In the genomic region with DNA sequence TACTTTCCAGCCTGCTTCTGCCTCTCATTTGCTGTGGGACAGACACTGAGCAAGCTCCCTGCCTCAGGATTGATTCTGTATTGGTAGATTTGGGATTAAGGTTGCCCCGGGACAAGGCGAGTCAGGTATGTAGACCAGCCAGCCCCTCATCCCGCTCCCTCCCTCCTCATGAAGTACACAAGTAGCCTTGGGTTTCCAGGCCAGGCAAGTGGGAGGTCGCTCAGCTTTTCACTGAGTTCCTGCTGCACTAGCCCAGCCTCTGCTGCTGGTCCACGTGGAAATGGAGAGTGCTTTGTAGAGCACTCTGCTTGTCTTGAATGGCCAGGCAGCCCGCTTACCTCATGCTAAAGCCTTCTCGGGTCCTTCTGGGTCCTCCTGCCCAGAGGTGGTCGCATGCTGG, we compare ENCODE assay signal across 11 mouse cellular contexts. TPM values are rescaled to one million over a fixed set of nuclear protein-coding genes. Genes with fewer than 3 reads are reported as not detected.
A peak's percentile ranks its signal among the peaks of the same experiment; 100 is the strongest.
DNase-seq lines count a peak whose midpoint lies in the region; ATAC-seq and TF ChIP-seq lines count a peak whose summit lies in the region.
"Had no signal": no experiment of that assay in that cellular context is flagged by ENCODE, and none has a peak within 500 bp of the region (broad histone marks: within the 10 kb centered on the region; RNA-seq: fewer than 3 reads in every experiment).

No protein-coding gene starts in this region.

- in situ Hi-C loops in ES-E14 (cut with MboI; ENCODE audit: low sequenced_read_pairs in 2 of 2, unreplicated experiment in 2 of 2): no loop called here

- peak overlapping the region; percentile 70 for H3K27ac ChIP-seq in heart, embryonic 10.5 days
- H3K27ac ChIP-seq in kidney, embryonic 15.5 days: peak overlapping the region; percentile 63
- no peak overlapping the region for H3K27ac ChIP-seq in kidney, embryonic 14.5 days (ENCODE audit: low read depth, low read length)
- H3K27ac ChIP-seq in ES-E14 (ENCODE audit: insufficient read depth, low read depth, low read length, poor library complexity, severe bottlenecking): peak overlapping the region; percentile 77
- peak overlapping the region; percentile 34; the same call in 1 of the 2 replicates for H3K27ac ChIP-seq in liver, embryonic 13.5 days
- H3K27ac ChIP-seq: embryonic facial prominence, embryonic 15.5 days had no signal

- no peak for DNase-seq in heart, embryonic 10.5 days (ENCODE audit: low spot score)
- DNase-seq in heart, postnatal 4 days: no peak
- DNase-seq in ES-E14 (ENCODE audit: low read depth, low spot score): no peak
- no peak for DNase-seq in liver, embryonic 13.5 days
- DNase-seq in layer of hippocampus, postnatal 25 days (ENCODE audit: extremely low spot score in 1 of 2, low spot score in 1 of 2): no peak
- DNase-seq: cerebellum, adult 11 months; gastrocnemius, postnatal 36 days had no signal

- no peaks in the 10 kb centered on the region for H3K27me3 ChIP-seq in heart, embryonic 10.5 days (ENCODE audit: insufficient read depth, poor library complexity, severe bottlenecking)
- no peaks in the 10 kb centered on the region for H3K27me3 ChIP-seq in kidney, embryonic 15.5 days
- no peaks in the 10 kb centered on the region for H3K27me3 ChIP-seq in kidney, embryonic 14.5 days (ENCODE audit: control insufficient read depth, insufficient read depth, low read length)
- H3K27me3 ChIP-seq in liver, embryonic 13.5 days: no peaks in the 10 kb centered on the region
- H3K27me3 ChIP-seq: embryonic facial prominence, embryonic 15.5 days; megakaryocyte, embryonic 14.5 days had no signal

- 57% methylated on average over 8 of the region's 8 CpGs for WGBS in heart, embryonic 10.5 days
- 66% methylated on average over 8 of the region's 8 CpGs for WGBS in kidney, embryonic 15.5 days
- WGBS in kidney, embryonic 14.5 days: 68% methylated on average over 8 of the region's 8 CpGs
- WGBS in liver, embryonic 13.5 days (ENCODE audit: insufficient replicate concordance): 65% methylated on average over 8 of the region's 8 CpGs

- H3K36me3 ChIP-seq in heart, embryonic 10.5 days: peaks cover 12% of the 10 kb centered on the region
- peaks cover 13% of the 10 kb centered on the region for H3K36me3 ChIP-seq in kidney, embryonic 15.5 days
- peaks cover 10% of the 10 kb centered on the region for H3K36me3 ChIP-seq in kidney, embryonic 14.5 days (ENCODE audit: control insufficient read depth, insufficient read depth, low read length)
- peaks cover 10% of the 10 kb centered on the region for H3K36me3 ChIP-seq in ES-E14 (ENCODE audit: control insufficient read depth, insufficient read depth, low read length, poor library complexity, severe bottlenecking)
- H3K36me3 ChIP-seq in liver, embryonic 13.5 days: peaks cover 11% of the 10 kb centered on the region

- peaks cover 40% of the 10 kb centered on the region for H3K4me1 ChIP-seq in heart, embryonic 10.5 days
- H3K4me1 ChIP-seq in kidney, embryonic 15.5 days: peaks cover 34% of the 10 kb centered on the region
- peaks cover 11% of the 10 kb centered on the region for H3K4me1 ChIP-seq in kidney, embryonic 14.5 days (ENCODE audit: control insufficient read depth, insufficient read depth, low read length)
- H3K4me1 ChIP-seq in ES-E14 (ENCODE audit: control insufficient read depth in 2 of 2, insufficient read depth in 2 of 2, low read length in 2 of 2, poor library complexity in 1 of 2): peaks cover 9 to 24% of the 10 kb centered on the region in 2 experiments; a peak in 3 of 4 replicates
- H3K4me1 ChIP-seq in liver, embryonic 13.5 days (replicated peaks): peaks cover 40% of the 10 kb centered on the region

- no peaks in the 10 kb centered on the region for H3K9me3 ChIP-seq in heart, embryonic 10.5 days
- H3K9me3 ChIP-seq in kidney, embryonic 15.5 days (replicated peaks): no peaks in the 10 kb centered on the region
- no peaks in the 10 kb centered on the region for H3K9me3 ChIP-seq in kidney, embryonic 14.5 days (ENCODE audit: control insufficient read depth, low read length)
- H3K9me3 ChIP-seq in ES-E14 (ENCODE audit: control insufficient read depth, insufficient read depth, low read depth, low read length): no peaks in the 10 kb centered on the region
- H3K9me3 ChIP-seq in liver, embryonic 13.5 days (replicated peaks): no peaks in the 10 kb centered on the region
- H3K9me3 ChIP-seq: embryonic facial prominence, embryonic 15.5 days; megakaryocyte, embryonic 14.5 days had no signal

- 0 out of 2 replicates have a peak, but pooled peaks have one; percentile 5 for ATAC-seq in kidney, embryonic 15.5 days (replicated peaks; ENCODE audit: low FRiP score)
- no peak for ATAC-seq in kidney, embryonic 14.5 days (ENCODE audit: low FRiP score, low TSS enrichment)
- ATAC-seq in liver, embryonic 13.5 days (ENCODE audit: low read depth): no peak

- H3K4me3 ChIP-seq in heart, embryonic 10.5 days: no peak overlapping the region
- no peak overlapping the region for H3K4me3 ChIP-seq in kidney, embryonic 15.5 days (replicated peaks)
- H3K4me3 ChIP-seq in kidney, embryonic 14.5 days (ENCODE audit: low read length): no peak overlapping the region
- peak overlapping the region; percentile 12 to 59; a peak in 3 of 4 replicates for H3K4me3 ChIP-seq in ES-E14 (ENCODE audit: insufficient read depth in 1 of 2, low read depth in 1 of 2, low read length in 2 of 2, poor library complexity in 1 of 2, severe bottlenecking in 1 of 2)
- H3K4me3 ChIP-seq in liver, embryonic 13.5 days (replicated peaks): no peak overlapping the region
- H3K4me3 ChIP-seq: embryonic facial prominence, embryonic 15.5 days; megakaryocyte, embryonic 14.5 days had no signal

- H3K9ac ChIP-seq in kidney, embryonic 15.5 days: no peak overlapping the region
- no peak overlapping the region for H3K9ac ChIP-seq in kidney, embryonic 14.5 days (ENCODE audit: low read depth, low read length)
- H3K9ac ChIP-seq in ES-E14 (ENCODE audit: insufficient read depth, low read depth, low read length, poor library complexity, severe bottlenecking): peak overlapping the region; percentile 76
- H3K9ac ChIP-seq in liver, embryonic 13.5 days: no peak overlapping the region
- H3K9ac ChIP-seq: embryonic facial prominence, embryonic 15.5 days had no signal

- no peak overlapping the region for H3K4me2 ChIP-seq in kidney, embryonic 15.5 days
- H3K4me2 ChIP-seq in kidney, embryonic 14.5 days (replicated peaks; ENCODE audit: low read depth, low read length): no peak overlapping the region
- no peak overlapping the region for H3K4me2 ChIP-seq in liver, embryonic 13.5 days
- H3K4me2 ChIP-seq: embryonic facial prominence, embryonic 15.5 days had no signal

TF ChIP-seq in ES-E14, 5 proteins besides CTCF, POLR2A, EP300 and RAD21:
- no peak for TF ChIP-seq ZNF384 (IDR thresholded peaks at IDR 0.05; ENCODE audit: low read depth, low read length)
- TF ChIP-seq HCFC1 (IDR thresholded peaks at IDR 0.05; ENCODE audit: borderline replicate concordance, insufficient read depth, low read length): no peak
- TF ChIP-seq MAFK (IDR thresholded peaks at IDR 0.05; ENCODE audit: insufficient read depth, low read depth, low read length): no peak
- no peak for TF ChIP-seq CHD2 (IDR thresholded peaks at IDR 0.05; ENCODE audit: low read depth, low read length)
- no peak for TF ChIP-seq ZC3H11A (IDR thresholded peaks at IDR 0.05; ENCODE audit: borderline replicate concordance, low read depth, low read length)

RNA-seq across cellular contexts. Expression of a gene that starts 11.4 kb away (rescaled TPM):
- polyA plus RNA-seq in heart, embryonic 10.5 days (2016; fragmentation: Nextera tagmentation; extraction: Ambion mirVana): 5.4 and 5.8 TPM in 2 replicates
- 10 to 100 TPM; 13.8 to 15.2 TPM for total RNA-seq in heart, postnatal 4 days (2021)
- 6.6 and 7.4 TPM in 2 replicates for polyA plus RNA-seq in kidney, embryonic 15.5 days (2015; fragmentation: Nextera tagmentation; extraction: Ambion mirVana)
- 8.4 and 8.9 TPM in 2 replicates for polyA plus RNA-seq in kidney, embryonic 14.5 days (2014; fragmentation: Nextera tagmentation; extraction: Ambion mirVana)
- 23.2 and 26.4 TPM in 2 replicates for total RNA-seq in ES-E14 (2012; rRNA removed)
- polyA plus RNA-seq in liver, embryonic 13.5 days (2015; fragmentation: Nextera tagmentation; extraction: Ambion mirVana): 1.2 and 1.4 TPM in 2 replicates
- 1 to 10 TPM; 4.9 to 7.7 TPM for total RNA-seq in layer of hippocampus, postnatal 25 days (2021)

RNA-seq across cellular contexts. Expression of a gene that starts 33.9 kb away (rescaled TPM):
- polyA plus RNA-seq in heart, embryonic 10.5 days (2016; fragmentation: Nextera tagmentation; extraction: Ambion mirVana): 15.2 and 15.9 TPM in 2 replicates
- total RNA-seq in heart, postnatal 4 days (2021): 1 to 10 TPM; 5.8 to 6.4 TPM
- polyA plus RNA-seq in kidney, embryonic 15.5 days (2015; fragmentation: Nextera tagmentation; extraction: Ambion mirVana): 8.3 and 15.2 TPM in 2 replicates
- polyA plus RNA-seq in kidney, embryonic 14.5 days (2014; fragmentation: Nextera tagmentation; extraction: Ambion mirVana): 10.1 and 11.9 TPM in 2 replicates
- total RNA-seq in ES-E14 (2012; rRNA removed): 13.3 and 20.6 TPM in 2 replicates
- 8.8 and 12.9 TPM in 2 replicates for polyA plus RNA-seq in liver, embryonic 13.5 days (2015; fragmentation: Nextera tagmentation; extraction: Ambion mirVana)
- total RNA-seq in layer of hippocampus, postnatal 25 days (2021): 10 to 100 TPM in 1 of 2 experiments, not detected in 1; 15.7 TPM

RNA-seq across cellular contexts. Expression of a gene that starts 50.8 kb away (rescaled TPM):
- 90.1 and 96.5 TPM in 2 replicates for polyA plus RNA-seq in heart, embryonic 10.5 days (2016; fragmentation: Nextera tagmentation; extraction: Ambion mirVana)
- total RNA-seq in heart, postnatal 4 days (2021): 10 to 100 TPM; 89.9 to 94.5 TPM
- 74.3 and 77.4 TPM in 2 replicates for polyA plus RNA-seq in kidney, embryonic 15.5 days (2015; fragmentation: Nextera tagmentation; extraction: Ambion mirVana)
- polyA plus RNA-seq in kidney, embryonic 14.5 days (2014; fragmentation: Nextera tagmentation; extraction: Ambion mirVana): 73.1 and 80.8 TPM in 2 replicates
- total RNA-seq in ES-E14 (2012; rRNA removed): 30.0 and 32.9 TPM in 2 replicates
- polyA plus RNA-seq in liver, embryonic 13.5 days (2015; fragmentation: Nextera tagmentation; extraction: Ambion mirVana): 40.1 and 51.7 TPM in 2 replicates
- total RNA-seq in layer of hippocampus, postnatal 25 days (2021): 10 to 100 TPM; 42.3 to 42.6 TPM

Comparison
In these comparisons a context has a peak if more than half of its experiments do, and no peak if none do; other contexts are left out.
1. H3K4me3 ChIP-seq: peak in ES-E14 (2 of 2); none in heart, embryonic 10.5 days (single experiment), kidney, embryonic 15.5 days (single experiment), kidney, embryonic 14.5 days (single experiment) and liver, embryonic 13.5 days (single experiment).